Mouse (Mus musculus): Measurements from ENCODE around the gene Oaz2.

Oaz2 gene

DNA sequence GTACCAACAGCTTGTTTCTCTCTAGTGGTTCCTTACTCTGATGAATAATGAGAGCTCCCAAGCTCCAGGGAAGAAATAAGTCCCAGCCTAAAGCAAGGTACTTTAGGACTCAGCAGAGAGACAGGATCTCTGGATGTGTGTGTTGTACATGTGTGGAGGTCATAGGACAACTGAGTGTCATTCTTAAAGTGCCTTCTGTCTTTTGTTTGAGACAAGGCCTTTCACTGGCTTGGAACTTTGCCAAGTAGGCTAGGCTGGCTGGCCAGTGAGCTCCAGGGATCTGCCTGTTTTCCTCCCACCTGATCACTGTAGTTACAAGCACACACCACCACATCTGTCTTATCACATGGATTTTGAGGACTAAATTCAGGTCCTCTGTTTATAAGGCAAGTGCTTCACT is 28.5 kb downstream of the Oaz2 start:
- peak; percentile 45 for DNase-seq

- no peak for DNase-seq
Measured at GRCm38 (mm10) chr9:65697356-65697755, 29.6 kb downstream of the Oaz2 start.

- no peak for DNase-seq
Measured at GRCm38 (mm10) chr9:65697992-65698391, 30.2 kb downstream of the Oaz2 start.

DNA sequence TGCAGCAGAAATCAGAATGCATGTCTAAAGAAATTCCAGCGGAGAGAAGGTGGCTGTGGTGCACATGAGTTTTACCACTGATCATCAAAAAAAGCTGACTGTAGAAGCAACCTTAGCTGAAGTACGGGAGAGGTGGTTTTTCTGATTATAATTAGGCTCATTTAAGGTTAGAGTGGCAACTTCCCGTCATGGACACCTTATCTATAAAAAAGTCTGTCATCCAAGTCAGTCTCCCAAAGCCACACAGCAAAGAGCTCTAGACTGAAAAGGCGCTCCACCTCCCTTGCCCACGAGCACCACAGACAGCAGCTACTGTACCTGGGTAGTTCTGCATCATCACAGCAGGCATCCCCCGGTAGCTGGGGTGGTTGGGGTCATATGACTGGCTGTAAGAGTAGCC is 32.7 kb downstream of the Oaz2 start:
- no peak for DNase-seq

DNA sequence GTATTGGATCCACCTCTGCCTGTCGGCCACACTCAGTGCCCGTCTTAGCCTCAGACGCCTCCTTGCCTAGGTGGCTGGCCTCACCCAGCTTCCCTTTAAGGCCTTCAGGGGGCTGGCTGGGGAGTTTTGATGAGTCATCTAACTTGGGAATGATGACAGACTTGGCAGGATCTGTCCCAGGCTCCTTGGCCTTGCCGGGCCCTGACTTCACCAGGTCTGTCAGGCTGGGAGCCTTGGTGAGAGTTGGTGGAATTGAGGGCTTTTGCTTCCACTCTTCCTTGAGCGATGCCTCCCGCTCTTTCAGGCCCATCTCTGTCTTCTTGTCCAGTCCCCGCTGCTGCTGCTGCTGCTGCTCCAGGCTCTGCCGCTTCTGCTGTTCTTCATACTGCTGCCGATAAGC is 34.5 kb downstream of the Oaz2 start:
- DNase-seq, result no peak

GRCm38 (mm10) chr9:65703241-65703640 is 35.4 kb downstream of the Oaz2 start:
- DNase-seq, result no peak

GRCm38 (mm10) chr9:65703926-65704595 is 36.3 kb downstream of the Oaz2 start:
- DNase-seq, result no peak

DNA sequence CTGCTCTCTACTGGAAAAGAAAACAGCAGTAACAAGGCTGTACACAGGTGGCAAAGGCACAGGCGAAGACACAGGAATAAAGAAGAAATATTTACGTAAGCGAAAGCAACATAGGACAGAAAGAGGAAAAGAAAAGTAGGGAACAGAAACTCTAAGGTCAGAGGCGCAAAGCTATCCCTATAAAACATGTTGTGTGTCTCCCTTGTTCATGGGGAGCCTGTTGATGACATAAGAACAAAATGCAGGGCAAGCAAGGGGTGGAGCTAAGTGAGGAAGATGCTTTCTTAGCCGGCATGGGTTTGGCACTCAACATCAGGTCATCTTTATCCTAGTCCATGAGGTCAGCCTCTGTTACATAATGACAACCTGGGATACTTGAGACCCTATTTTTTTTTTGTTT is 50.4 kb downstream of the Oaz2 start:
- DNase-seq, result no peak

DNA sequence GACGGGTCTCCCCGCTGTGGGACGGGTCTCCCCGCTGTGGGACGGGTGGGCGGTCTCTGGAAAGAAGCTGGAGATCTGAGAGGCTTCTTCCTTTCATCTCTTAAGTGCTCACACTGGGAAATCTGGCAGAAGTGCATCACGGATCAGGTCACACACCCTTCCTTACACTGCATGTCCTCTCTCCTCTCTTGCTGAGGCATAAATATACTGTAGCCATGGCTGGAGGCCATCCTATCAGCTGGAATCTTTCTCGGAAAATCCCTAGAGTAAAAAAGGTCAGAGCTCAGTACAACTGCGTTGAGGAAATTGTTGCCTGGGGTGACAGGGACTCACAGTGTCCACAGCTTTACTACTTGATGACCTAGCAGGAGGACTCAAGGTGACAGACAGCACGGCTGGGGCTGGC is 53.4 kb downstream of the Oaz2 start:
- DNase-seq, result no peak

GRCm38 (mm10) chr9:65724471-65725290 is 56.9 kb downstream of the Oaz2 start:
- DNase-seq, result peak; percentile 61

- DNase-seq, result no peak
Measured at GRCm38 (mm10) chr9:65725291-65725622, 57.5 kb downstream of the Oaz2 start.

DNA sequence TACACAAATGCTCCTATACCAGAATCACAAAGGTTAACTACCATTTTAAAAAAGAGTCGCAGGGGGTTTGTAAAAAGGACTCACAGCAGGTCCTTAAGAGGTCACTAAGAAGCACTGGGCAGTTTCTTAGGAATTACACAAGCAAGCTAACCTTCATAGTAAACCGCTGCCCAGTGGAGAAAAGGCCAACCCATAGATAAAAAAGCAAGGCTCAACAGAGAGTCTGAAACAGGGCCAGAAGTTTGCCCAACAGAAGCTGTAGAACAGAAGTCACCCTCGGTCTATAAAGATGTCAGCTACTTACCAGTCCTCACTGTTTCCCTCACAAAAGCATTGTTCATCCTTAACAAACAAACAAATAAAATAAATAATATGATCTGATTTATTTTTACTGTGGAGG is 58.6 kb downstream of the Oaz2 start:
- no peak for DNase-seq

DNA sequence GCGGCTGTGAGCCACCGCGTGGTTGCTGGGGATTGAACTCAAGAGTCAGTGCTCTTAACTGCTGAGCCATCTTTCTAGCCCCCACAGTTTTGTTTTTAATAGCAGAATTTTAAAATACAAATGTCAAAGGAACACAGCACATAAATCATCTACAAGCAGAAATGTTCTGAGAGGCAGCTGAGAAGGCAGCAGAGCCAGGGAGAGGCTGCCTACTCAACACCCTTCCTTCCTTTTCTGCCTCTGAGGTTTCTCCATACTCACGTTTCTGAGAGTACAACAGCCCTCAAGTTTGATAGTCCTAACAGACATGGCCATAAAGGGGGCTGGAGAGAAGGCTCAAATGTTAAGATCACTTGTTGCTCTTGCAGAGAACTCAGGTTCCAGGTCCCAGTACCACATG is 59.7 kb downstream of the Oaz2 start:
- no peak for DNase-seq

GRCm38 (mm10) chr9:65728588-65728987 is 60.8 kb downstream of the Oaz2 start:
- DNase-seq, result no peak

DNA sequence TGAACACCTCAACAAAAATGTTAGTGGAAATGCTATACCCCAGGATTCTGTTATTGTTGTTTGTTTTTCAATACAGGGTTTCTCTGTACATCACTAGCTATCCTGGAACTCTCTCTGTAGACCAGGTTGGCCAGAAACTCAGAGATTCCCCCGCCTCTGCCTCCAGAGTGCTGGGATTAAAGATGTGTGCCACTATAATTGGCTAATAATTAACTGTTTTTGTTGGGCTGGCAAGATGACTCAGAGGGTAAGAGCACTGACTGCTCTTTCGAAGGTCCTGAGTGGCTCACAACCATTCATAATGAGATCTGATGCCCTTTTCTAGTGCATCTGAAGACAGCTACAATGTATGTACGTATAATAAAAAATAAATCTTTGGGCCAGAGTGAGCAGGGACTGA is 67.1 kb downstream of the Oaz2 start:
- DNase-seq, result no peak

All from cerebellum, adult 9-11 months (tissue).